Mouse (Mus musculus) stomach, postnatal 0 days (tissue): Measurements from ENCODE around the gene Stxbp3.

Experiments used
- CTCF ChIP-seq: IDR thresholded peaks from 2 replicates; pipeline ENCODE4 v1.5.1; 2016; ENCODE audit warnings: antibody characterized with exemption, low read depth, mild to moderate bottlenecking, moderate library complexity
- EP300 ChIP-seq: optimal IDR thresholded peaks from 2 replicates; pipeline ENCODE3; 2016; ENCODE audit warnings: antibody characterized with exemption

- no peak for TF ChIP-seq EP300
- no peak for TF ChIP-seq CTCF
These were observed 15.0 kb upstream of the Stxbp3 start for GRCm38 (mm10) chr3:108855371-108855770.
